Mouse (Mus musculus): Measurements from ENCODE around the gene Ccdc184. TPM values are rescaled to one million over a fixed set of nuclear protein-coding genes. Genes with fewer than 3 reads are reported as not detected.

The Ccdc184 gene
- 0.24 and 0.30 TPM in 2 replicates for polyA plus RNA-seq (2012; rRNA removed; ENCODE audit: low replicate concordance)

GRCm38 (mm10) chr15:98166963-98167644 is at the start of gene Ccdc184:
Ccdc184 (plus strand) TSS chr15:98167158.

GRCm38 (mm10) chr15:98165525-98165924 is 1.4 kb upstream of the Ccdc184 start, which contains the start of gene Asb8:
Asb8 (minus strand) TSS chr15:98165625.

GRCm38 (mm10) chr15:98195442-98195841 is 28.5 kb downstream of the Ccdc184 start, which contains the start of gene Olfr288:
Olfr288 (minus strand) TSS chr15:98195542.

Other genes with a start within 250 kb of the Ccdc184 start
- 8.1 and 10.1 TPM in 2 replicates for gene Tmem106c, start 203.0 kb upstream of the Ccdc184 start, polyA plus RNA-seq (2012; rRNA removed; ENCODE audit: low replicate concordance)
- not detected in 2 replicates for gene Col2a1, start 162.5 kb upstream of the Ccdc184 start, polyA plus RNA-seq (2012; rRNA removed; ENCODE audit: low replicate concordance)
- gene Pfkm, start 74.6 kb upstream of the Ccdc184 start, polyA plus RNA-seq (2012; rRNA removed; ENCODE audit: low replicate concordance), result 5.7 and 7.5 TPM in 2 replicates
- 3.9 and 5.1 TPM in 2 replicates for gene Senp1, start 73.4 kb upstream of the Ccdc184 start, polyA plus RNA-seq (2012; rRNA removed; ENCODE audit: low replicate concordance)
- 18.3 and 19.1 TPM in 2 replicates for gene Asb8, start 1.5 kb upstream of the Ccdc184 start, polyA plus RNA-seq (2012; rRNA removed; ENCODE audit: low replicate concordance)
- not detected in 2 replicates for gene Olfr288, start 28.4 kb downstream of the Ccdc184 start, polyA plus RNA-seq (2012; rRNA removed; ENCODE audit: low replicate concordance)
- not detected in 2 replicates for gene Gm44579, start 53.8 kb downstream of the Ccdc184 start, polyA plus RNA-seq (2012; rRNA removed; ENCODE audit: low replicate concordance)
- gene Olfr287, start 53.9 kb downstream of the Ccdc184 start, polyA plus RNA-seq (2012; rRNA removed; ENCODE audit: low replicate concordance), result 0.63 and 1.1 TPM in 2 replicates
- gene Olfr286, start 67.3 kb downstream of the Ccdc184 start, polyA plus RNA-seq (2012; rRNA removed; ENCODE audit: low replicate concordance), result 0.02 TPM in 2 replicates
- not detected in 2 replicates for gene H1fnt, start 90.1 kb downstream of the Ccdc184 start, polyA plus RNA-seq (2012; rRNA removed; ENCODE audit: low replicate concordance)
- 0.13 and 0.36 TPM in 2 replicates for gene Zfp641, start 129.0 kb downstream of the Ccdc184 start, polyA plus RNA-seq (2012; rRNA removed; ENCODE audit: low replicate concordance)
- not detected in 2 replicates for gene Olfr285, start 150.2 kb downstream of the Ccdc184 start, polyA plus RNA-seq (2012; rRNA removed; ENCODE audit: low replicate concordance)
- gene Olfr284, start 173.8 kb downstream of the Ccdc184 start, polyA plus RNA-seq (2012; rRNA removed; ENCODE audit: low replicate concordance), result not detected in 2 replicates
- not detected in 2 replicates for gene Olfr283, start 213.8 kb downstream of the Ccdc184 start, polyA plus RNA-seq (2012; rRNA removed; ENCODE audit: low replicate concordance)